Mouse (Mus musculus): ENCODE results near the gene Gm11639. TPM values are rescaled to one million over a fixed set of nuclear protein-coding genes. Genes with fewer than 3 reads are reported as not detected.

Gm11639 gene
- not detected for total RNA-seq (2023)

GRCm38 (mm10) chr11:104685548-104685947 is at the start of gene Gm11639:
TSS of gene Gm11639 (plus strand) at chr11:104685707.

GRCm38 (mm10) chr11:105063292-105063691 is 377.8 kb downstream of the Gm11639 start, which contains the start of gene Efcab3:
TSS of gene Efcab3 (plus strand) at chr11:105063592.

GRCm38 (mm10) chr11:105125735-105126519 is 440.4 kb downstream of the Gm11639 start, which contains the start of gene Mettl2:
TSS of gene Mettl2 (plus strand) at chr11:105126425.

GRCm38 (mm10) chr11:105146593-105146992 is 461.1 kb downstream of the Gm11639 start, which contains the start of gene Gm10842:
TSS of gene Gm10842 (plus strand) at chr11:105146893.

Other genes with a start within 250 kb of the Gm11639 start
- gene Kansl1, start 216.8 kb upstream of the Gm11639 start, total RNA-seq (2023) = 10 to 100 TPM; 51.0 to 59.1 TPM
- gene Cdc27, start 135.1 kb upstream of the Gm11639 start, total RNA-seq (2023) = 10 to 100 TPM; 35.0 to 37.7 TPM
- 1 to 10 TPM; 5.1 to 6.4 TPM for gene Myl4, start 135.0 kb upstream of the Gm11639 start, total RNA-seq (2023)
- 10 to 100 TPM; 39.9 to 40.0 TPM for gene Itgb3, start 77.7 kb upstream of the Gm11639 start, total RNA-seq (2023)

All from neutrophil, adult 59 days (primary cell).